Comparison of ENCODE assay signal across 8 mouse cellular contexts in genomic region chr10:81496264-81496901, GRCm38 (mm10). TPM values are rescaled to one million over a fixed set of nuclear protein-coding genes. Genes with fewer than 3 reads are reported as not detected.
DNase-seq lines count a peak whose midpoint lies in the region; ATAC-seq lines count a peak whose summit lies in the region.

Gene Ncln, minus strand, starts transcription at chr10:81496392.

- peak within 1 kb of the TSS; percentile 94 for H3K9ac ChIP-seq in hindbrain, embryonic 15.5 days

- H3K36me3 ChIP-seq in hindbrain, embryonic 15.5 days, result peaks cover 12% of the 10 kb centered on the region

- H3K4me2 ChIP-seq in hindbrain, embryonic 15.5 days, result peak within 1 kb of the TSS; percentile 99

- no peaks in the 10 kb centered on the region for H3K9me3 ChIP-seq in hindbrain, embryonic 15.5 days

- peak within 1 kb of the TSS; percentile 87 for H3K27ac ChIP-seq in hindbrain, embryonic 15.5 days (replicated peaks)

- peak within 1 kb of the TSS; percentile 81 for H3K4me3 ChIP-seq in hindbrain, embryonic 15.5 days

- peak; percentile 98 for DNase-seq in T-cell, adult 2 months (ENCODE audit: low spot score)
- DNase-seq in cerebellum, postnatal 36 days, result peak; percentile 97 to 99
- DNase-seq in frontal cortex, postnatal 36 days (ENCODE audit: low spot score in 2 of 2), result peak; percentile 98 to 99
- peak; percentile 97 for DNase-seq in left cerebral cortex, adult 11 months (ENCODE audit: low spot score)
- DNase-seq in lung, postnatal 4 days, result peak; percentile 98 to 99
- peak; percentile 94 for DNase-seq in retina, postnatal 7 days (ENCODE audit: low read depth, low spot score)
- DNase-seq in urinary bladder, adult 2 months (ENCODE audit: low spot score), result peak; percentile 91

- peak; percentile 97 for ATAC-seq in hindbrain, embryonic 15.5 days (ENCODE audit: low FRiP score, low read depth)

- H3K4me1 ChIP-seq in hindbrain, embryonic 15.5 days (replicated peaks), result peaks cover 26% of the 10 kb centered on the region

- no peaks in the 10 kb centered on the region for H3K27me3 ChIP-seq in hindbrain, embryonic 15.5 days

- WGBS in hindbrain, embryonic 15.5 days, result 0% methylated on average over 43 of the region's 45 CpGs

RNA-seq across cellular contexts. Expression of gene Ncln, which starts in this region (rescaled TPM):
- 66.5 and 72.7 TPM in 2 replicates for polyA plus RNA-seq in hindbrain, embryonic 15.5 days (2015; fragmentation: Nextera tagmentation; extraction: Ambion mirVana)
- polyA plus RNA-seq in urinary bladder, adult 2 months (2012; rRNA removed), result 79.9 and 89.6 TPM in 2 replicates

Comparison
In these comparisons a context has a peak if more than half of its experiments do, and no peak if none do; other contexts are left out.
1. Peak in every context shown above with its lines: DNase-seq, ATAC-seq, H3K4me3 ChIP-seq and H3K27ac ChIP-seq.